Mouse (Mus musculus) splenic B cell, adult 2 months (primary cell): ENCODE data around the gene Hsd17b10.

Experiments
- DNase-seq: peaks from one replicate; pipeline ENCODE4 v3.0.0-alpha.2; 2011; ENCODE audit warnings: low read depth, low spot score
- H3K27me3 ChIP-seq: 2 replicates; pipeline ENCODE4 v1.6.1; 2012; ENCODE audit warnings: mild to moderate bottlenecking, low read length, moderate library complexity, mixed read lengths; ENCODE audit not compliant: control insufficient read depth, poor library complexity, insufficient read depth, severe bottlenecking
- H3K36me3 ChIP-seq: 2 replicates; pipeline ENCODE4 v1.6.1; 2012; ENCODE audit warnings: mild to moderate bottlenecking, low read length, moderate library complexity, mixed read lengths; ENCODE audit not compliant: control insufficient read depth, poor library complexity, insufficient read depth, severe bottlenecking

Gene Hsd17b10

DNA sequence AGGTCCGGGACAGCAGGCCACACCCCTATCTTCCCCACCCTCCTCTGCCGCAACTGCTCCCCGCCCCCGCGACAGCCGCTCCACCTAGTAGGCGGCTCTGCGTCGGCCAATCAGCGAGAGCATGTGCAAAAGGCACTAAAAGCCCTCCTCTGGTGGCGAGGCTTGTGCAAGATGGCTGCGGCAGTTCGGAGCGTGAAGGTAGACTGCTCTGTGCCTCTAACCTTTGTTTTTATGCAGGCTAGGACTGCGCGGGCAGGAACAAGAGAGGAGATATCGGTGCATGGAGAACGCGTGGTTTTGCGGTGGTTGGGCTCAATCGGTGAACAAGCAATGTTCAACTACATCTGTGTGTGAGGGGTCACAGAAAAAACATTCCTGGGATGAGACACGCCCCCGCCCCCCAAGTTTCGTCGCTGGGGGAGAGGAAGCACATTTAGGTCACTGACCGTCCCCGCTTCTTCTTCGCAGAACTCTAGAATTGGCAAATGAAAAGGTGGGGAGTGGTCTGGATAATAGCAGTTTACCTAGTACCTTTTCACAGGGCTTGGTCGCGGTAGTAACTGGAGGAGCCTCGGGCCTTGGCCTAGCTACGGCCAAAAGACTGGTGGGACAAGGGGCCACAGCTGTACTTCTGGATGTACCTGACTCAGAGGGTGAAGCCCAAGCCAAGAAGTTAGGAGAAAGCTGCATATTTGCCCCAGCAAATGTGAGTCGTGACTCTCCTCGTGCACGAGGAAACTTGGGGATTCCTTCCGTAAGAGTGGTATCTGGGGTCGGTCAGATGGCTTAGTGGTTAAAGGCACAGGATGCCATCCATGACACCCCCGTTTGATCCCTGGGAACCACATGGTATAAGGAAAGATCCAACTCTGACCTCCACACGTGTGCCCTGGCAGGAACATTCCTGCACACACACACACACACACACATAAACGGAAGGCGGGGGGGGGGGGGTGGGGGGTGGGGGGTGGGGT, at the start of gene Hsd17b10:
Hsd17b10 (plus strand) TSS at position 109 of the 974 bp plus-strand sequence.
- Histone ChIP-seq H3K36me3 (no peaks in the 10 kb centered on the region; the same call in 1 of the 2 replicates), H3K27me3 (no peaks in the 10 kb centered on the region)
- peak; percentile 77 for DNase-seq

GRCm38 (mm10) chrX:151999006-151999710, 2.5 kb upstream of the Hsd17b10 start:
- DNase-seq: no peak
- H3K27me3 ChIP-seq: no peaks in the 10 kb centered on the region

DNA sequence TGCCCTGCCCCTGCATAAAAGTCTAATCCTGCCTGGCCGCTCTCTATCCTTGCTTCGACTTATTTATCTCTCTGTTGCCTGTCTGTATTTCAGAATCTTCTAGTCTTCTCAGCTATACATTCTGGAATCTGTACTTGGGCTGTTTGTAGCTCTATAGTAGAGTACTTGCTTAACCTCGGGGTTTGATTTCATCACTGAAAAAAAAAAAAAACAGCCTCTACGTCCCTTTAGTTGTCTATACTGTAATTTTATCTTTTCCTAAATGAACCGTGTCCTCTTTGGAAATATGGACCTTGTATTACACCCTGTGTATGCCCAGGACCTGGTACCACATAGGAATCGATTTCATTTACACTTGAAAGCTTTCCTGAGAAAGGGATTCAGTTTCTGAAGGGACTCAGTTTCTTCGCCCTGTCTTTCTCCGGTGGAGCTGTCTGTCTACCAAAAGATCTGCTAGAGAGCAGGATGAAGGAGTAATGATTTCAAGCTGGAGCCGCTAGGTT, 412 bp upstream of the Hsd17b10 start:
- H3K27me3 ChIP-seq: no peaks in the 10 kb centered on the region
- H3K36me3 ChIP-seq: no peaks in the 10 kb centered on the region; the same call in 1 of the 2 replicates
- no peak for DNase-seq

More at GRCm38 (mm10) chrX:151999006-151999710, 2.5 kb upstream of the Hsd17b10 start:
- no peaks in the 10 kb centered on the region; the same call in 1 of the 2 replicates for H3K36me3 ChIP-seq

DNA sequence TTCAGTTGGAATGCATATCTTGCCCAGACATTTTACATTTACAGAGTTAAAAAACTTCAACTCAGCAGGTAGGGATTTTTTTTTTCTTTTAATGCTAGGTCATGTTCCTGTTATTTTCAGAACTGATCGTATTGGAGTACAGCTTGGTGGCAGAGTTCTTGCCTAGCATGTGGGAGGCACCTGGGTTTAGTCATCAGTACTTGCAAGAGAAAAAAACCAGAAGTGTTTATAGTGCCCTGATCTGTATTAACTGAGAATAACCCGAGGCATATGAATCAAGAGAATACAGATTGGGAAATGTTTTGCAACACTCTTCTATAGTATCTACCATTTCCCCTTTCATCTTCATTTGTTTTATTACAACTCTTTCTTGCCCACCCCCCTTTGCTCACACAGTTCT, 1.2 kb downstream of the Hsd17b10 start:
- no peak for DNase-seq
- H3K36me3 ChIP-seq: no peaks in the 10 kb centered on the region; the same call in 1 of the 2 replicates
- no peaks in the 10 kb centered on the region for H3K27me3 ChIP-seq

GRCm38 (mm10) chrX:152007863-152008262, 6.2 kb downstream of the Hsd17b10 start:
- H3K27me3 ChIP-seq: no peaks in the 10 kb centered on the region
- no peak for DNase-seq
- H3K36me3 ChIP-seq: no peaks in the 10 kb centered on the region; the same call in 1 of the 2 replicates

DNA sequence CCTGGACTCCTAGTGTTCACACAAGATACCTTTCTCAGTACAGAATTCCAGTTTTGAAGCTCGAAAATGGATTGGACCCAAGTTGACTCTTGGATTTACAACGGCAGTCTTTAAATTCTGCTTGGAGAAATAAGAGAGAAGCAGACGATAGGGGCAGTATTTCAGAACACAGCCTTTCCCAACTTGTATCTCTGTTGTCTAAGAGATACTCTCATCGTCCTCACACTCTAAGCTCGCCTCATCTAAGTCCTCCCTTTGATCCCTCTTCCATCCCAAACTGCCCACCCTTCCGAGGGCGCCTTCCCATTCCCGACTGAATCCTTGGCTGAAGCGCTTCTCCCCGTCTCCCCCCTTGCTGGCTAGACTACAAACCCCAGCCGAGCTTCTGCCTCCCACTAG, 14.1 kb downstream of the Hsd17b10 start:
- Histone ChIP-seq H3K36me3 (no peaks in the 10 kb centered on the region), H3K27me3 (no peaks in the 10 kb centered on the region)
- no peak for DNase-seq

DNA sequence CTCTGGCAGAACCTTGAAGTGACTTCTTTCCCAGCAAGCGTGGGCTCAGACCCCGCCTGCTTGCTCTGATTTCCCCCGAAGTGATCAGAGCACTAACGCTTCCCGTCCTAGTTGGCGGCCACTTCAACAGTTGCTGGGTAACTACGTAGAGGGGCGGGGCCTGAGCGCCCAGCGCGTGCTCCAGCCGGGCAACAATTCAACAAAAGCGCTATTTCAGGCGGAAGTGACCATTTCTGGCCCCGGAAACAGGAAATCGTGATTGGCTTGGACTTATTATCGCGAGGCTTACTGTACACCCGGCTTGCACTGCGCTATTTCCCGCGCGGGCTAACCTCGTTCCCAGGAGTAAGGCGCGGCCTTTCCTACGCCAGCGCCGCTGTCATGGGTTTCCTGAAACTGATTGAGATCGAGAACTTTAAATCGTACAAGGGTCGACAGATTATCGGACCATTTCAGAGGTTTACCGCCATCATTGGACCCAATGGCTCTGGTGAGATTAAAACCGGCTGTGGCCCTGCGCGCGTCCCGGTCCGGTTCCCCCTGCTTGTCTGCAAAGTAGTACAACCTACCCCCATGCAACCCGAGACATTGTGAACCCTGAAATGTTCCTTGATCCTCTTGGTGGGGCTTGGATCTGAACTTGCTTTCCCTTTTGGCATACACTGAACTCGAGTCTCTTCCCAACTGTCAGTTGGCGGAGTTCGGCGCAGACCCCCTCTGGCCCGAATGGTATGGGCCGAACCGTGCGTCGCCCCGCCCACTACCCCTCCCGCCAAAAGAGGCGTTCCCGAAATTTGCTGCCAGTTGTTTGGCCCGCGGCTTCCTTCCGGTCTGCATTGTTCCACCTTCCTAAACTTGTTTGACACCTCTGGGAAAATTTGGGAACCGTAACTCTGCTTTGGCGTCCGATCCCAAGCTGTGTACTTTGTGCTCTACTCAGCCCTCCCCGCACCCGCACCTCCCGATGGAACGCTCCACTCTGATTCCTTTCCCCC, 14.8 kb downstream of the Hsd17b10 start, which contains the start of the genes Ribc1 and Smc1a:
Ribc1 (minus strand) TSS at position 145 of the 995 bp plus-strand sequence.
Smc1a (plus strand) TSS at position 278 of the 995 bp plus-strand sequence.
- Histone ChIP-seq H3K36me3 (no peaks in the 10 kb centered on the region), H3K27me3 (no peaks in the 10 kb centered on the region)
- peak; percentile 96 for DNase-seq

DNA sequence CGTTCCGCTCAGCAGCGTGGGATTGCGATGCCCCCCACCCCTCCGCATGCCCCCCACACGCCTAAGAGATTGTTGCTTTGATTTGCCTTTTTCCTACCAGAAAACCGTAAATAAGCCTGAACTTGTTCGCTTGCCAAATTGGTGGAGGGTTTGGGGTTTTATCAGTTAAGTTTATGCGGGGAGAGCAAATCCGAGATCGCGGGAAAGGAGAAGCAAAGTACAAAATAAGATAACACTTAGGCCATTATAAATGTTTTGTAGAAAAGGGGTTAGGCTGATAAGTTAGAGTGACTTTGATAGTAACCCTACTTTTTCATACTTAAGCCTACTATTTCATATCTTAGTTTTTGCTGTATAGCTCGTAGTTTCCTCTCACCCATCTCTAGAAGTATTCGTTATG, 15.5 kb downstream of the Hsd17b10 start:
- DNase-seq: no peak
- Histone ChIP-seq H3K36me3 (no peaks in the 10 kb centered on the region), H3K27me3 (no peaks in the 10 kb centered on the region)

- H3K27me3 ChIP-seq: no peaks in the 10 kb centered on the region
- no peak for DNase-seq
- H3K36me3 ChIP-seq: no peaks in the 10 kb centered on the region
Observed at GRCm38 (mm10) chrX:152019294-152019693, 17.6 kb downstream of the Hsd17b10 start.

DNA sequence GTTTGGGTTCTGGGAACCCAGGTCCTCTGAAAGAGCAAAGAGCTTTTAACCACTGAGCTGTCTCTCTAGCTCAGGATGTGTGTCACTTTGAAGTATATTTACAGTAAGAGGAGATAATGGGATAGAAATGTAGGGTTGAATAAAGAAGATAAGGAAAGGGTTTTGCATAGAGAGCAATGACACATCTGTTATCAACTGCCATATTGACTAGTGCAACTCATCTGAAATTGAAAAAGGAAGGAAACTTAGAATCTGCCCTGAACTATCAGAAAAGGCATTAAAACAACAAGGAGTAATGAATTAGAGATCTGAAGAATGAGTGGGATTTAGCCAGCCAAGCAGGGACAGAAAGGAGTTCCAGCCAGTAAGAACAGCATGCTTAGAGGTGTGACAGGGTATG, 38.2 kb downstream of the Hsd17b10 start:
- no peaks in the 10 kb centered on the region for H3K27me3 ChIP-seq
- DNase-seq: no peak
- peaks cover 2% of the 10 kb centered on the region; the same call in 1 of the 2 replicates for H3K36me3 ChIP-seq

DNA sequence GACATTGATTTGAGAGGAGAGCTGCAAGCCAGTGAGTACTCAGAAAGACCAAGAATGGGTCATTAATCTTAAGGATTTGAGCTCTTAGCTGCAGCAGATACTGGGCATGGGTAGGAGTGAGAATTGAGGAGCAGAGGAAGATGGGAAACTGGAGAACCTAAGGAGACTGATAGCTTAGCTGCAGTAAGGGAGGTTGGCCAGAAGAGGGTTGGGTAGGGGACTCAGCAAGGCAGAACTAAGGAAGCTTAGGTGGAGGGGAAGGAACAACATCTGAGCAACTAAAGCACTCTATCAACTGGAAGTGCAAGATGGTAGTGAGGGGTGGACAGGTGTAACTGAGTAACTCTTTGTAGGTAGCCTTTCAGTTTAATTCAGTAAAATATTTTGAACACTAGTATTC, 45.6 kb downstream of the Hsd17b10 start:
- no peaks in the 10 kb centered on the region for H3K27me3 ChIP-seq
- no peak for DNase-seq
- H3K36me3 ChIP-seq: no peaks in the 10 kb centered on the region

DNA sequence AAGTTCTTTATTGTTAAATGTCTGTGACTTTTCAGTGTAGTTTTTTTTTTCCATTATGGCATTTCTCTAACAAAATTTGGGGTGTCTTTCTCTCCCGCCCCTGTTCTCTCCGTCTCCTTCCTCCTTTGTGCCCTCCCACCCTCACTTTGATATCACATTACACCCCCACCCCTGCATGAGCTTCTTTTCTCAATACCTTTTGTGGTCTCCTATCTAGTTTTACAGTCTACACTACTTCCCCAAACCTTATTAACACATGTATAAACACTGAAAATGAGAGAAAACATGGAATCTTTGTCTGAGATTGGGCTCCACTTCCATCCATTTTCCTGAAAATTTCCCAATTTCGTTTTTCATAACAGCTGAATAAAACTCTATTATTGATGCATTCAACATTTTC, 50.9 kb downstream of the Hsd17b10 start:
- DNase-seq: no peak
- H3K27me3 ChIP-seq: no peaks in the 10 kb centered on the region
- 0 out of 2 replicates have a peak, but pooled peaks cover 2% of the 10 kb centered on the region for H3K36me3 ChIP-seq
